Mouse (Mus musculus) left cerebral cortex, adult 18-20 months (tissue): Measurements from ENCODE around the gene Poll. TPM values are rescaled to one million over a fixed set of nuclear protein-coding genes. Genes with fewer than 3 reads are reported as not detected.

Experiments used
- DNase-seq, 2 experiments: peaks; one replicate each; pipeline ENCODE4 v3.0.0; 2021 to 2022; ENCODE audit warnings: low spot score in 2 of 2, mixed read lengths in 1 of 2
- total RNA-seq, 2 experiments: library from RNA; stranded (reverse); gene quantifications; 2 replicates each; pipeline ENCODE4 v1.2.3; 2021

Poll gene
- total RNA-seq, 2 experiments from 2014 or later = 9.4 to 9.6 TPM

DNA sequence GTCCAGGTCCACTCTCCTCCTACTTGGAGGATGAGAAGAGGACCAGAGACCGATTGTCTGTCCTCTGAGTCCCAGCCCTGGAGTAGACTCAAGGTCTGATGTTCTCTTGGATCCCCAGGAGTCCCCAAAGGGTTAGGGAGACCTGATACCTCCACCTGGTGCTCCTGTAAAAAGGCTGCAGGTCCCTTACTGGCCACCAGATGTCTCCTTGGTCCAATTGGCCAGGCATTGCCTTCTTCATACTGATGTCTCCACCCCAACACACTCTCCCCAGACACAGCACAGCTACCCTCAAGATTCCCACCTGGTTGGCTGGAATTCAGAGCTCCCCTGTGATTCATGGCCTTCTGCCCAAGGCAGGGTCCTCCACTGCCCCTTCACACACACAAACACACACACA, 22.8 kb downstream of the Poll start:
- DNase-seq = peak; percentile 47 to 58

DNA sequence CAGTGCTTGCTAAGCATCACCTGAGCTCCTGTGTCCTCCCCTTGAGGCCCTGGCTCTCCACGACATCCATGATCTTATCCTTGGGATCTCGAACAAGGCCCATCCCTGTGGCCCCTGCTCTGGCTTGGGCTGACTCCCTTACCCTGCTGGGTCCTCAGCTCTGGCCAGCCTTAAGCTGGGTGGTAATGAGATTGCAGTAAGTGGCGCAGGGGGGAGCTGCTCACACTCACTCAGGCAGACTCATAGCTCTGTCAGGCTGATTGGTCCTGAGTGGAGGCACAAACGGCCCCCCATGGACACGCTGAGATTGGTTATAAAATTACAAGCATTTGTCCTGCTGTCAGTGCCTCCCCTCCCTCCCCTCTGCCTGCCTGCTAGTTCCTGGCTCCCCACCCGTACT, 24.4 kb downstream of the Poll start:
- no peak for DNase-seq

DNA sequence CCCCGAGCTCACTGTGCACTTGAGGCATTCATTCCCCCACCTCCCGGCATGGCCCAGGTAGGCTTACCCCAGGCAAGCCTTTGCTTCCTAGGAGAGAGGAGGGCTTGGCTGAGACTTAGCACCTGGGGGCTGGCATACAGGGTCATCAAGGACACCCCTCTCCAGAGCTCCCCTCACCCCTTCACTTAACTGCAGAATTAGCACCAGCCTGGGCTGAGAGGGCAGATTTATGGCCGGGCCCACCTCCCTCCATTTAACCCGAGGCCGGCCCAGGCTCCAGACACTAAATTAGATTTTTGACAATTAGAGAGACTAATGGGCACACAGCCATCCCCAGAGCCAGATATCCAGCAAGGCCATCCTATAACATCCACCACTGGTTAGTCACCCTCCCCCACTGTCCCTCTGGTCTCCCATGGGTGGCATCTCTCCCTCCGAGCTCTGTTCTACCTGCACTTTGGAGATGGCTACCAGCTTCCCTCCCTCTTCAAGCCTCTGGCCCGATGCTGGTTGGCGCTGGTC, 25.1 kb downstream of the Poll start:
- no peak for DNase-seq

DNA sequence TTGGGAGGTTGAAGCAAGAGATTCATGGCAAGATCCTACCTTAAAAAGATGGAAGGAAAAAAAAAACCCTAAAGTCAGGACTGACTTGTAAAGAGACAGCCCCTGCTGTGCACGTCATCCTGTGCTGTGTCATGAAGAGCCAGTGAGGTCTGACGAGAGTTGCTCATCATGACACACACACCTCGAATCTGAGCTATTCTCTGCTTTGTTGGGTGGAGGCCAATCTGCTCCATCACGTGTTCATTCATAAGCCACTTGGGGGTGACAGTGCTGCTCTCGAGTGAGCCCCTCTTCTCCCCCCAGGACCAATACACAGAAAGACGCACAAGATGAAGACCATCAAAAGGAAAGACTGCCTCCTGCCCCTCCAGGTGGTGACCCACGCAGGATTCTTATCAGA, 26.7 kb downstream of the Poll start:
- no peak for DNase-seq

DNA sequence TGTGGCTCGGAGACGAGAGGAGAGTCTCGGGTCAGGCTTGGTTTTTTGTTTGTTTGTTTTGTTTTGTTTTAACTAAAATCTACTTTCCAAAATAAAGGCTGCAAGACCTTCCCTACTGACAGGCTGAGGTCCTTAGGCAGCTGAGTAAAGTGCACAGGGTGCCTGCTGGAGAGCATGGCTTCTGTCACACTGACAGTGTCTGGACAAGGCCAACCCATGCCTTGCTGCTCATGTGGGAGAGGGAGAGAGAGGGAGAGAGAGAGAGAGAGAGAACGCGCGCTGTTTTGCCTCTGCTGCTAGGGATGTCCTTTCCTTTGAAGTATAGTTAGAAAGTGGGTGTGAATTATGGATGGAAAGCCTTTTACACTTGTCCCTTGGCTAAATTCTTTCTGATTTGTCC, 28.8 kb downstream of the Poll start:
- no peak for DNase-seq

DNA sequence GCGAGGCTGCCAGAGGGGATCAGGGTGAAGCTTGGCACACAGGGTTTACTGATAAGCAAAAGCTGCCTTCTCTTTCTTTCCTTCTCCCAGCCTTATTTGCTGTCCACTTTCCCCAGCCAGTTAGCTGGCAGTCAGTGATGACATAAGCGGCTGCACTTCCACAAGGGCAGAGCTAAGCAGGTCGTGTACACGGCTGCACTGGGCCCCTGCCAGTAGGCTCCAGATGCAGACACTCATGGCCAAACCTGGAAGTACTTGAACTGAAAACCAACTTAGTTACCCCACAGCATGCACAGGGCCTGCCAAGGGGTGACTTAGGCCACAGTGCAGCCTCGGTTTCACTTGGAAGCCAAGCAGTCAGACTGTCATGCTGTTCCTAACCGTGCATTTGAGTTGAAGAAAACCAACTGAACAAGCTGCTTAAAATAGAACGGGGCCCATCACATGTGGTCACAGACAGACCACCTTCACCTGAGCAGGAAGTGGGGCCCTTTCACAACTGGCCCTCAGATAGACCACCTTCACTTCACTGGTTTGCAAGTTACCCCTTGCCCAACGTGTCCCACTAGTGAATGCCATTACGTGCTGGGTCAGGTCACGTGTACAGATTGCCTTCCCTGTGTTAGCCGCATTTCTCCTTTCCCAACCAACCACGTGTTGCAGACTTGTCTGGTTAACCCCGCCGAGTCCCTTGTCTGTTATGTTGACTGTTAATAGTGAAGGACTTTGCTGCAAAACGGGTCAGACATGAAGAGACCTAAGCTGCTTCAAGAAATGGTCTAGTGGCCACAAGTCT, 29.9 kb downstream of the Poll start:
- DNase-seq = no peak

DNA sequence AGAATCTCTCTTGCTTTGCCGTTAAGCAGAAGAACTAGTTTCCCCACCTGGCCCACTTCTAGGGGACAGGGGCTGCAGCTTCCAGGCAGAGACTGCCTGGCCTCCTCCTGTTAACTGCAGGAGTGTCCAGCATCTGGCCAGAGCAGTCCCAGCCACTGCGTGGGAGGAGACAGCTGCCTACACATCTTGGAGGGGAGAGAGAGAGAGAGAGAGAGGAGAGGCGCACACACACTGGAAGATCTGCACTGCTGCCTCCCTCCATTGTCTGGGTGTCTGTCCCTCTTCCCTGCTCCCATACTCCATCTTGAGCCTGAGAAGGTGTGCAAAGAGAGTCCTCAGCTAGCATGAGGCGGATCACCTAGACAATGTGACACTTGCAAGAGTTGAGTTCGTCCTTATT, 31.0 kb downstream of the Poll start:
- no peak for DNase-seq

DNA sequence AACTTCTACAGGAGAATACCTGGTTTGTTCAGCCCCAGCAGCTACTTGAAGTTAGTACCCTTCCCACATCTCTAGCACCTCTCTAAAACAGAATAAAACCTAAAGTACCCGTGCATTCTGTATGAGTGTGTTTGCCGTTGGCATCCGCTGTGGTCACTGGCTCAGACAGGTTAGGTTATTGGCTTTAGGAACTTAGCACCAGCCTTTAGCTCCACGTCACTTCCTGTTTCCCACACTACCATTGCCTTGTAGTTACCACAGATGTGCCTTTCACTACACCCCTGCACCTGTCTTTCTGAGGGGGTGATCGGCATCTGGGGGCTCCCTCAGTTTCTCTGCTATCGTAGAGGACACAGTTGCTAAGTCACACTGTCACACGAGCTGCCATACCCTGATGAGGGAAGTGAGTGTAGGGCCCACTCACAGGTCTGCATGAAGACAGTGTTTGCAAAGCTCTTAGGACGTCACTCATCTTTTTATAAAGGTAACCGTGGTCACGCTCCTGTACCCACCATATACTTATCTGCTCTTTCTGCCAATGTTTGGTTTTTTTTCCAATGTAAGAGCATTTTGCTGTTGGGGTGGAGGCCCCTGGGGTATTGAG, 32.3 kb downstream of the Poll start:
- no peak for DNase-seq

DNA sequence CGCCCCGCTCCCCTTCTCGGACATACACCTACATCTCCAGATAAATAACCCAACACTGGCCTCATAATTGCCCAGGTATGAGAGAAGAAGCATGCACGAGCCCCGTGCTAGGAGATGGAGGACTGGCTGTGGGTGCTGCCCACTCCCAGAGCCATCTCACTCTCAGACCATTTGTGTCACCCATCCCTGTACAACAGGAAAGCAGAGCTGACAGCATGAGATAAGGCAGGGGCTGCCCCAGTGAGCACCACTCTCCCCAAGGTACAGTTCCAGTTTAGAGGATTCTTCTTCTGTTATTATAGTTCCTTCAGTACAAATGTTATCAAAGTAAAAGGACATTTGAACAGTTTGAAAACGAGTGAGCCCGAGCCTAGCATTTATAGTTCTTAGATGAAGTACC, 32.9 kb downstream of the Poll start:
- DNase-seq = no peak

DNA sequence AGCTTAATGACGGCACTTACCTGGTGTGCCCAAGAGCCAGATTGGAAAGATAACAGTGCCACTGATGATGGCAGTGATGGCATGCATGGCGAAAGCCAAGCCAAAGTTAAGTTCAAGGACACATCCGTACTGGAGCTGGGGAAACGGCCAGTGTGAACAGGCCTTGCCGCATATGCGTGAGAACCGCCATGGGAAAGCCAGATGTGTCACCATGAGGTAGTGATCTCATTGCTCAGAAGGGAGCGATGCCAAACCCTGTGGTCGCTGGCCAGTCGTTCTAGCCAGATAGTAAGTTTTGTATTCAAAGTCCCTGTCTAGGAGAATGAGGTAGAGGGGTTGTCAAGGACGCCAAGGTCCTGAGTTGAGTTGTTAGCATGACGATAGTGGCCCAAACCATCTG, 44.1 kb downstream of the Poll start:
- no peak for DNase-seq

DNA sequence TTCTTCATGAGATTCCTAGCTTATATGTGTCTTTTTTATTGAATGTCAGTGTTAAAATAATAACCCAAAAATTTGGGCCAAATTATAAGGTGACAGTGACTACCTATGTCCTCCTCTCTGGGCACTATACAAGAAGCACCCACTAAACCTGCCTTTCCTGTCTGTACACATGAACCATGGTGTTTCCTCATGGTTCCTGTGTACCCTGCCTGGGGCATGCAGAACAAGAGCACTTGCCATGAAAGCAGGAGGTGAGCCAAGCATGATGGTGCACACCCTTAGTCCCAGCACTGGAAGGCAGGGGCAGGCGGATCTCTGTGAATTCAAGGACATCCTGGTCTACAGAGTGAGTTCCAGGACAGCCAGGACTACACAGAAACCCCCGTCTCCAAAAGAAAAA, 45.0 kb downstream of the Poll start:
- no peak for DNase-seq

DNA sequence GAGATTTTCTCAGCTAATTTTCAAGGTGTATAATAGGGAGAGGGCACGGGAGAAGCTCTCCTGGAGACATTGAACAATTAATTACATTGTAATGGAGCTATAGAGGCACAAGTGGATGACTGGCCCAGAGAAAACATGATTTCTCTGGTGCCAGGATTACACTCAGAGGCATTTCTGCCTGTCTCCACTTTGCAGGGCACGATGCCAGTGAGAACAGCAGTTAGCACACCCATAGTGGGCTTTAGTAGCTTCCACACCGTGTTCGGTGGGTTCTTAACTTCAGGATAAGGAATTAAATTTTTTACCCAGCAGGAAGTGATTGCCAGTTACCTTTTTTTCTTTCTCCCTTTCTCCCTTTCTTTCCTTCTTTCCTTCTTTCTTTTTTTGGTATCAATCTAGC, 48.9 kb downstream of the Poll start:
- DNase-seq = no peak

DNA sequence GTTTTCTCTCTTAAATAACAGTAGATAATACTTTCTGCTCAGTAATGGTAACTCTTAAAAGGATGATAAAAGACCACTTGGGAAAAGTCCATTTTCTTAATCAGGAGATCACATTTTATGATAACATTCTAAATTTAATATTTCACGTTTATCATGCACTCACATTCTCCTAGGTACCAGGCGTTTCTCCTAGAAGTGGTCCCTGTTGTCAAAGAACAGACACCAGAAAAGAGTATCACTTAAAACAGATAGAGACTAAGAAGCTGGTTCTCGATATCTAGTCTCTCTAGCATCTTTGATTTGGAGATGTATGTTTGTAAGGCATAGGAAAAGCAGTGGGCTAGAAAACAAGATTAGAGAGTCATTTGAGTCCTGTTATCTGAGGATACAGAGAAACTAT, 49.7 kb downstream of the Poll start:
- no peak for DNase-seq

DNA sequence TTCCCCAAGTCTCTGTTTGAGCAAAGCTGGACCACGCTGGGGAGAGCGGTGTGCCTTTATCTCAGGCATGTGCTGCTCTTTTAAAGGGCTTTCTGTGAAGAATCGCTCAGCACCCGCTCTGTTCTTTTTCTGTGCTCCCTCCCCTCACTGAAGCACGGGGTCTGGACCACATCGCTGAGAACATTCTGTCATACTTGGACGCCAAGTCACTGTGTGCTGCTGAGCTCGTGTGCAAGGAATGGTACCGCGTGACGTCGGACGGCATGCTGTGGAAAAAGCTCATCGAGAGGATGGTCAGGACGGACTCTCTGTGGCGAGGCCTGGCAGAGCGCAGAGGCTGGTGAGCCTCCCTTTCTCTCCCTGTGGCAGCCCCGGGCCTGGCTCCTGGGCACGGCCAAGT, 52.8 kb downstream of the Poll start:
- DNase-seq = peak; percentile 14 to 25

DNA sequence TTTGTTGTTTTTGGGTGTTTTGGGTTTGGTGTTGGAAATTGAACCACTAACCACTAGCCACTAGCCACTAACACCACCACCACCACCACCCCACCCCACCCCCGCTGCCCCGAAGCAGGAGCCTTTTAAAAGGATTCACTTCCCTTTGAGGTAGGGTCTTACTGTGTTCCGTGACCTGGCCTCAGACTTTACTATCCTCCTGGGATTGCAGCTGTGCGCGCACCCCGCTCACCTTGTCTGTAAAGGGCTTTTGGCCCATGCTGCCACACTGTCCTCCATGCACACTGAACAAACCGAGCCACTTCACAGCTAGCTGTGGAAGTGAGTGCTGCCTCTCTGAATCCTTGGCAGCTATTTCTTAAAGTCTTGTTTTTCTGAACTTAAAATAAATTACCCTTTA, 54.9 kb downstream of the Poll start:
- no peak for DNase-seq

Other genes with a start within 250 kb of the Poll start
- gene Btrc, start 196.8 kb downstream of the Poll start, total RNA-seq = 100 to 1,000 TPM; 108 to 117 TPM
- gene Gm17018, start 84 bp upstream of the Poll start, total RNA-seq = 10 to 100 TPM; 69.3 to 74.5 TPM
- 10 to 100 TPM; 31.6 to 36.4 TPM for gene Fbxw4, start 99.8 kb upstream of the Poll start, total RNA-seq
- not detected for gene Fgf8, start 182.4 kb upstream of the Poll start, total RNA-seq
- gene Npm3, start 189.1 kb upstream of the Poll start, total RNA-seq = 1 to 10 TPM; 6.1 to 7.4 TPM
- gene Mgea5, start 223.3 kb upstream of the Poll start, total RNA-seq = 100 to 1,000 TPM; 158 to 165 TPM